Mouse (Mus musculus): Measurements from ENCODE around the gene Bhlha15. TPM values are rescaled to one million over a fixed set of nuclear protein-coding genes. Genes with fewer than 3 reads are reported as not detected.

Bhlha15 gene
- polyA plus RNA-seq, 1 experiment from 2014 or later = 0.15 TPM

GRCm38 (mm10) chr5:144219306-144219705, 29.2 kb downstream of the Bhlha15 start:
- no peaks in the 10 kb centered on the region for H3K9me3 ChIP-seq (replicated peaks)
- H3K4me1 ChIP-seq = peaks cover 34% of the 10 kb centered on the region
- WGBS = 81% methylated on average over 12 of the region's 12 CpGs
- no peaks in the 10 kb centered on the region for H3K27me3 ChIP-seq (replicated peaks)
- no peak overlapping the region for H3K4me2 ChIP-seq
- no peak overlapping the region for H3K27ac ChIP-seq (replicated peaks)
- peaks cover 28% of the 10 kb centered on the region for H3K36me3 ChIP-seq
- H3K4me3 ChIP-seq (replicated peaks) = no peak overlapping the region
- H3K9ac ChIP-seq (replicated peaks) = no peak overlapping the region
- no peak for ATAC-seq (ENCODE audit: low FRiP score)

GRCm38 (mm10) chr5:144219936-144220335, 29.9 kb downstream of the Bhlha15 start:
- Histone ChIP-seq H3K4me1 (peaks cover 40% of the 10 kb centered on the region), H3K4me2 (no peak overlapping the region), H3K9ac (replicated peaks) (no peak overlapping the region), H3K36me3 (peaks cover 22% of the 10 kb centered on the region), H3K4me3 (replicated peaks) (no peak overlapping the region), H3K27me3 (replicated peaks) (no peaks in the 10 kb centered on the region), H3K9me3 (replicated peaks) (no peaks in the 10 kb centered on the region), H3K27ac (replicated peaks) (no peak overlapping the region)
- ATAC-seq (ENCODE audit: low FRiP score) = no peak
- WGBS = 94% methylated on average over 5 of the region's 5 CpGs

GRCm38 (mm10) chr5:144221305-144221704, 31.2 kb downstream of the Bhlha15 start:
- no peak overlapping the region for H3K4me3 ChIP-seq (replicated peaks)
- no peaks in the 10 kb centered on the region for H3K9me3 ChIP-seq (replicated peaks)
- no peak overlapping the region for H3K27ac ChIP-seq (replicated peaks)
- H3K36me3 ChIP-seq = peaks cover 11% of the 10 kb centered on the region
- no peak overlapping the region for H3K4me2 ChIP-seq
- WGBS = 67% methylated on average over 4 of the region's 4 CpGs
- ATAC-seq (ENCODE audit: low FRiP score) = no peak
- no peaks in the 10 kb centered on the region for H3K27me3 ChIP-seq (replicated peaks)
- no peak overlapping the region for H3K9ac ChIP-seq (replicated peaks)
- H3K4me1 ChIP-seq = peaks cover 41% of the 10 kb centered on the region

GRCm38 (mm10) chr5:144222811-144223502, 32.9 kb downstream of the Bhlha15 start:
- 3% methylated on average over 23 of the region's 25 CpGs for WGBS
- Histone ChIP-seq H3K9ac (replicated peaks) (peak overlapping the region; percentile 88), H3K27me3 (replicated peaks) (no peaks in the 10 kb centered on the region), H3K4me2 (peak overlapping the region; percentile 90), H3K4me3 (replicated peaks) (peak overlapping the region; percentile 77), H3K9me3 (replicated peaks) (no peaks in the 10 kb centered on the region), H3K36me3 (no peaks in the 10 kb centered on the region), H3K27ac (replicated peaks) (peak overlapping the region; percentile 87), H3K4me1 (peaks cover 41% of the 10 kb centered on the region)
- peak; percentile 79 for ATAC-seq (ENCODE audit: low FRiP score)

- 0% methylated on average over 37 of the region's 37 CpGs for WGBS
Measured at GRCm38 (mm10) chr5:144223503-144223862, 33.4 kb downstream of the Bhlha15 start, which contains the start of gene Tecpr1. Tecpr1 (minus strand) TSS chr5:144223615.

GRCm38 (mm10) chr5:144223899-144224816, 34.1 kb downstream of the Bhlha15 start:
- Histone ChIP-seq H3K4me1 (peaks cover 41% of the 10 kb centered on the region), H3K27me3 (replicated peaks) (no peaks in the 10 kb centered on the region), H3K4me3 (replicated peaks) (peak overlapping the region; percentile 77), H3K36me3 (no peaks in the 10 kb centered on the region), H3K9ac (replicated peaks) (peak overlapping the region; percentile 88), H3K27ac (replicated peaks) (peak overlapping the region; percentile 87), H3K4me2 (peak overlapping the region; percentile 90), H3K9me3 (replicated peaks) (no peaks in the 10 kb centered on the region)
- peak; percentile 36; the same call in 1 of the 2 replicates for ATAC-seq (ENCODE audit: low FRiP score)
- WGBS = 27% methylated on average over 18 of the region's 18 CpGs

More at GRCm38 (mm10) chr5:144223503-144223862, 33.4 kb downstream of the Bhlha15 start, which contains the start of gene Tecpr1:
- H3K4me3 ChIP-seq (replicated peaks) = peak within 1 kb of the TSS; percentile 77
- H3K9ac ChIP-seq (replicated peaks) = peak within 1 kb of the TSS; percentile 88
- no peaks in the 10 kb centered on the region for H3K27me3 ChIP-seq (replicated peaks)
- no peaks in the 10 kb centered on the region for H3K36me3 ChIP-seq
- H3K4me1 ChIP-seq = peaks cover 41% of the 10 kb centered on the region
- peak within 1 kb of the TSS; percentile 90 for H3K4me2 ChIP-seq
- peak within 1 kb of the TSS; percentile 87 for H3K27ac ChIP-seq (replicated peaks)
- ATAC-seq (ENCODE audit: low FRiP score) = peak; percentile 96
- H3K9me3 ChIP-seq (replicated peaks) = no peaks in the 10 kb centered on the region

GRCm38 (mm10) chr5:144226220-144226619, 36.1 kb downstream of the Bhlha15 start:
- peaks cover 29% of the 10 kb centered on the region for H3K4me1 ChIP-seq
- H3K4me2 ChIP-seq = no peak overlapping the region
- 32% methylated on average over 11 of the region's 11 CpGs for WGBS
- no peak overlapping the region for H3K9ac ChIP-seq (replicated peaks)
- H3K27me3 ChIP-seq (replicated peaks) = no peaks in the 10 kb centered on the region
- no peak overlapping the region for H3K4me3 ChIP-seq (replicated peaks)
- H3K27ac ChIP-seq (replicated peaks) = no peak overlapping the region
- ATAC-seq (ENCODE audit: low FRiP score) = no peak
- no peaks in the 10 kb centered on the region for H3K9me3 ChIP-seq (replicated peaks)
- H3K36me3 ChIP-seq = no peaks in the 10 kb centered on the region

GRCm38 (mm10) chr5:144230216-144230615, 40.1 kb downstream of the Bhlha15 start:
- Histone ChIP-seq H3K4me1 (no peaks in the 10 kb centered on the region), H3K4me3 (replicated peaks) (no peak overlapping the region), H3K9ac (replicated peaks) (no peak overlapping the region), H3K4me2 (no peak overlapping the region), H3K9me3 (replicated peaks) (no peaks in the 10 kb centered on the region), H3K36me3 (no peaks in the 10 kb centered on the region), H3K27me3 (replicated peaks) (no peaks in the 10 kb centered on the region), H3K27ac (replicated peaks) (no peak overlapping the region)
- WGBS = 89% methylated on average over 7 of the region's 7 CpGs
- no peak for ATAC-seq (ENCODE audit: low FRiP score)

GRCm38 (mm10) chr5:144231410-144231809, 41.3 kb downstream of the Bhlha15 start:
- WGBS = 75% methylated on average over 1 of the region's 1 CpGs
- no peak overlapping the region for H3K27ac ChIP-seq (replicated peaks)
- no peak overlapping the region for H3K4me3 ChIP-seq (replicated peaks)
- no peak overlapping the region for H3K4me2 ChIP-seq
- no peak for ATAC-seq (ENCODE audit: low FRiP score)
- H3K9ac ChIP-seq (replicated peaks) = no peak overlapping the region
- H3K9me3 ChIP-seq (replicated peaks) = no peaks in the 10 kb centered on the region
- no peaks in the 10 kb centered on the region for H3K4me1 ChIP-seq
- H3K27me3 ChIP-seq (replicated peaks) = no peaks in the 10 kb centered on the region
- H3K36me3 ChIP-seq = no peaks in the 10 kb centered on the region

- Histone ChIP-seq H3K4me3 (replicated peaks) (no peak overlapping the region), H3K4me2 (no peak overlapping the region), H3K27ac (replicated peaks) (no peak overlapping the region), H3K36me3 (no peaks in the 10 kb centered on the region), H3K9ac (replicated peaks) (no peak overlapping the region), H3K4me1 (no peaks in the 10 kb centered on the region), H3K9me3 (replicated peaks) (no peaks in the 10 kb centered on the region), H3K27me3 (replicated peaks) (no peaks in the 10 kb centered on the region)
- 85% methylated on average over 5 of the region's 5 CpGs for WGBS
- ATAC-seq (ENCODE audit: low FRiP score) = no peak
Measured at GRCm38 (mm10) chr5:144232531-144232930, 42.4 kb downstream of the Bhlha15 start.

GRCm38 (mm10) chr5:144234222-144234621, 44.1 kb downstream of the Bhlha15 start:
- H3K9ac ChIP-seq (replicated peaks) = no peak overlapping the region
- WGBS = 81% methylated on average over 6 of the region's 6 CpGs
- no peaks in the 10 kb centered on the region for H3K9me3 ChIP-seq (replicated peaks)

More at GRCm38 (mm10) chr5:144234222-144234621, 44.1 kb downstream of the Bhlha15 start:
- ATAC-seq (ENCODE audit: low FRiP score) = no peak
- no peaks in the 10 kb centered on the region for H3K27me3 ChIP-seq (replicated peaks)
- H3K36me3 ChIP-seq = no peaks in the 10 kb centered on the region
- H3K27ac ChIP-seq (replicated peaks) = no peak overlapping the region
- H3K4me3 ChIP-seq (replicated peaks) = no peak overlapping the region
- no peaks in the 10 kb centered on the region for H3K4me1 ChIP-seq
- H3K4me2 ChIP-seq = no peak overlapping the region

All from neural tube, embryonic 15.5 days (tissue).